Mouse (Mus musculus) mature B cell (primary cell): Measurements from ENCODE around the gene Ifng.

Source experiments
- in situ Hi-C: fragments of 300-500 bp; cut with MboI; formaldehyde crosslinking; loops from 2 replicates; pipeline ENCODE4 v1.14.3; 2019

The Ifng gene

GRCm38 (mm10) chr10:118480118-118480517 is 39.3 kb downstream of the Ifng start:
- in situ Hi-C loops = no loop called here

GRCm38 (mm10) chr10:118480793-118481192 is 39.9 kb downstream of the Ifng start:
- in situ Hi-C loops = no loop called here

GRCm38 (mm10) chr10:118494109-118494508 is 53.3 kb downstream of the Ifng start:
- in situ Hi-C loops = no loop called here

DNA sequence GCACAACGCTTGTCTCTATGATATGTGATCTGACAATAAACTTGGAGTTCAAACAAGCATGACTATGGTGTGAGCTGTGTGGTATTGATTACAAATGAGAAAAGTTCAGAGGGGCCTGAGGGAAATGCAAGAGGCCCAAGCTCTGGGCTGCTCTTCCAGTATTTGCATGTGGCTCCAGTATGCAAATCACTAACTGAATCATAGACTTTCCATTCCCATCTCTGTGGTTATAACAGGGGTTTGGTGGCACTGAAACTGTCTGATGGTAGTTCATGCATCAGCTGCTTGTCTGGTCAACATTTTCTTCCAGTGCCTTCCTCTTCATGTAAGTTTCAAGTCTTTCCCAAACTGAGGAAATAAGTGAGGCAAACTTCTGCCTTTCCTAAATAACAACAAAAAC is 54.5 kb downstream of the Ifng start:
- in situ Hi-C loops = no loop called here
